Mouse (Mus musculus): Measurements from ENCODE around the gene Ak2. TPM values are rescaled to one million over a fixed set of nuclear protein-coding genes. Genes with fewer than 3 reads are reported as not detected.

The Ak2 gene
- polyA plus RNA-seq, 1 experiment from 2014 or later, result 81.6 TPM

DNA sequence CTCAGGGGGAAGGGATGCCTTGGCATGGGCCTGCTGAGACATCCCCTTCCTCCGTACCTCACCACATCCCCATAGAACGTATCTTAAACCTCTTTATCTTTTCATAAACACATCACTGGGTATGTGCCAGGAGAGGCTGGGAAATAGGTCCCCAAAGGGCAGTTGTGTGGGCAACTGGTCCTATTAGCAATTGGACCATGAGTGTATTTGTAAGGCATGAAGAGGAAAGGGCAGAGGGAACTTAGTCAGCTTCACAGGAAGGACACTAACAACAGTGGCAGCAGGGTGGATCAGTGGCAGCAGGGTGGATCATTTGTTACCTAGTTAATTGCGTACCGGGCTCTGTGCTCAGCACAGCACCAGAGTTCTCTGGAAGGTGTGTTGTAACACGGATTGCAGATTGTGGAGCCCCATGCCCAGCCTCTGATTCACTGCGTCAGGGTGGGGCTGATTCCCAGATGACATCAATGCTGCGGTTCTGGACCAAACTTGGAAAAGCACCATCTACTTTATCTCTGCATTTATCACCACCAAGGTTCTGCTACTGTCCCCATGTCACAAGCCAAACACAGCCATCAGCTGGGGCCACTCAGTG is 44.2 kb downstream of the Ak2 start:
- no peak overlapping the region for H3K27ac ChIP-seq (ENCODE audit: low read length)
- no peaks in the 10 kb centered on the region for H3K27me3 ChIP-seq (ENCODE audit: control insufficient read depth, insufficient read depth, low read depth, low read length)
- H3K9ac ChIP-seq (ENCODE audit: low read depth, low read length), result no peak overlapping the region
- no peaks in the 10 kb centered on the region for H3K9me3 ChIP-seq (replicated peaks; ENCODE audit: control insufficient read depth, low read length, poor library complexity, severe bottlenecking)
- no peak overlapping the region for H3K4me2 ChIP-seq (ENCODE audit: low read length)
- 74% methylated on average over 7 of the region's 7 CpGs for WGBS
- no peaks in the 10 kb centered on the region for H3K36me3 ChIP-seq (ENCODE audit: control insufficient read depth, insufficient read depth, low read length)
- H3K4me3 ChIP-seq (ENCODE audit: low read depth, low read length), result no peak overlapping the region
- ATAC-seq, result no peak
- no peaks in the 10 kb centered on the region for H3K4me1 ChIP-seq (ENCODE audit: control insufficient read depth, insufficient read depth, low read length)

DNA sequence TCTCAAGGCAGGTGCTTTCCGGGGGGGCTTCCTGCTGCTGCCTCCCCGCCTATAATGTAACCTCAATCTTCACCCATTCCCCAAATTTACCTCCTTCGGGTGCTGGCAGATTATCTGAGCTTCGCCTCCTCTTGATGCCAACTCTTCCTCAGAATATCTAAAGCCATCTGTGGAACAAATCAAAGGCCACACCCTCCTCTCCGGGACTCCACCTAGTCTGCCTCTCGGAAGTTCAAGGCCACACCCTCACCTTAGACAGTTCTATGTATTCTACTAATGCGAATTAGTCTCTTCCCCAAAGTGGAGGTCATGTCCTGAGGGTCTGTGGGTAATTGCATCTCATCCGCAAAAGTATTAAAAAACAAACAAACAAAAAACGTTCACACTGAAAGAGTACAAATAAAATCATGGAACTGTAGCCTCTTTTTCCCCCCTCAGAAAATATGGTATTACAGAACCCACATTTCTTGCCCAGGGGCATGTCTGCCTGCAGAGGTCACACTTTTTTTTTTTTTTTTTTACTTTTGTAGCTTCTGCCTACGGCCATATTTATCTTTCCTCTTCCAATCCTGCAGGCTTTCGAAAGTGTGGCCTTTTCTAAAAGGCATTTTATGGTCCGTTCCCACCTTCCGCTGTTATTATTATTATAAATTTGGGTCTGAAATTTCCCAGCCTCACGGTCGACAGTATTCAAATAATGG is 56.1 kb downstream of the Ak2 start:
- WGBS, result 17% methylated on average over 15 of the region's 15 CpGs
- Histone ChIP-seq H3K27ac (ENCODE audit: low read length) (peak overlapping the region; percentile 93), H3K27me3 (ENCODE audit: control insufficient read depth, insufficient read depth, low read depth, low read length) (no peaks in the 10 kb centered on the region), H3K36me3 (ENCODE audit: control insufficient read depth, insufficient read depth, low read length) (no peaks in the 10 kb centered on the region), H3K4me2 (ENCODE audit: low read length) (peak overlapping the region; percentile 58), H3K9ac (ENCODE audit: low read depth, low read length) (peak overlapping the region; percentile 63), H3K4me1 (ENCODE audit: control insufficient read depth, insufficient read depth, low read length) (peaks cover 17% of the 10 kb centered on the region), H3K4me3 (ENCODE audit: low read depth, low read length) (peak overlapping the region; percentile 51), H3K9me3 (replicated peaks; ENCODE audit: control insufficient read depth, low read length, poor library complexity, severe bottlenecking) (no peaks in the 10 kb centered on the region)
- no peak for ATAC-seq

DNA sequence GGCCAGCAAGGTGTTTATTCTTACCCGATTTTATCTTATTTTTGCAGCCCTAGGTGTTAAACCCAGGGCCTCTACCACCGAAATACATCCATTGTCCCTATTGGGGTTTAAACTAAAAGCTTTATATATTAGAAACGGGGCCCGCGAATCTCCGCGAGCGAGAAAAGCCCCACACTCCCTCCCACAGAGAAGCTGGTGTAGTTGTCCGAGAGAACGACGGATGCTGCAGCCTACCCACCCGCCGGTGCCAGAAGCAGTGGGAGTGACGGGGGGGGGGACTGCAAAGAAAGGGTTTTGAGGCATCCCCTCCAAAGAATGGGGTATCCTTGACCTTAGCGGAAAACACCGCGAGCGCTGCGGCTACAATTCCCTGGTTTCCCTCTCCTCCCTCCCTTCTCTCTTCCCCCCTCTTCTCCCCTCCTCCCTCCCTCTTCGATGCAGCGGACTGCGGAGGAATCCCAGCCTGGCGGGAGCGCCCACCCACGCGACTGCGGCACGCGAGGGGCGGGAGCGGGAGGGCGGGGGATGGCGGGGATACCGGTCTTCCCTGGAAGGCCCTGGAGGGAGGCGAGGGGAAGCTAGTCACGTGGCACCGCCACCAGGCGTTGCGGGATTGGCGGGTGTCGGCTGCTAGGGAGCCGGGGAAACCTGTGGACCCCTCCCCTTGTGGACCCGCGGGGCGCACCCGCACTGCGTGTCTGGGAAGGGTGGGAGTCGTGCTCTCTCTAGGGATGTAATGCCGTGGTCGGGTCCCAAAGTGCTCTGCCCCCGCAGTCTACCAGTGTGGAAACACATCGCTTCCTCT is 56.9 kb downstream of the Ak2 start:
- no peaks in the 10 kb centered on the region for H3K9me3 ChIP-seq (replicated peaks; ENCODE audit: control insufficient read depth, low read length, poor library complexity, severe bottlenecking)
- WGBS, result under 1% methylated on average over 51 of the region's 52 CpGs
- H3K36me3 ChIP-seq (ENCODE audit: control insufficient read depth, insufficient read depth, low read length), result no peaks in the 10 kb centered on the region
- peak overlapping the region; percentile 51 for H3K4me3 ChIP-seq (ENCODE audit: low read depth, low read length)
- H3K27ac ChIP-seq (ENCODE audit: low read length), result peak overlapping the region; percentile 93
- ATAC-seq, result peak; percentile 92
- H3K9ac ChIP-seq (ENCODE audit: low read depth, low read length), result peak overlapping the region; percentile 63
- H3K4me2 ChIP-seq (ENCODE audit: low read length), result peak overlapping the region; percentile 58
- no peaks in the 10 kb centered on the region for H3K27me3 ChIP-seq (ENCODE audit: control insufficient read depth, insufficient read depth, low read depth, low read length)
- peaks cover 17% of the 10 kb centered on the region for H3K4me1 ChIP-seq (ENCODE audit: control insufficient read depth, insufficient read depth, low read length)

DNA sequence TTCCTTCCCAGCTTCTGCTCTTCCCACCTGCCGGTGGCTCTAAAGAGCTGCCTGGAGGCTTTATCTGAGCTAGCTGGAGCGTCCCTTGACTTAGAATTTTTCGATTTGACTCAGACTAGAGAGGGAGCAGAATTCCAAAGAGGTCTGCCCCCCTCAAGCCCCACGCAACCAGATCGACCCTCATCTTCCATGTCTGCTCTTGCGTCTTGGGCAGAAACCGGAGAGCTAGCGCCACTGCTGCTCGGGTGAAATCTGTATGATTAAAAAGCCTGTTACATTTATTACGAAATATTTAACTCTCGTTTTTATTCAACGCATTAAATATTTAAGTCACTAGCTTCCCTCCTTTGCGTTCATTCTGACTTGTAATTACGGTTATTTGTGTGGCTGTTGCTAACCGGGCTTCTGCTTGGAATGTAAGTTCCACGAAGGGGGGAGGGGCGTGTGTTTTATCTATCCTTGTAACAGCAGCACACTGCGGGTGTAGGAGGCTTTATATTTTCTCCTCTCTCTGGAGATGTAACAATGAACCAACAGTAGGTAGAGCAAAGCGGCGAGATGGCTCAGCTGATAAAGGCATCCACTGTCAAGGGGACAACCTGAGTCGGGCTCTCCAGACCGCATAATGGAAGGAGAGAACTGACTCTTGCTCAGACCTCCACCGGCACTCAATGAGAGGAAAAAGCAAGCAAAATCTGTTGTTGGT is 57.7 kb downstream of the Ak2 start:
- peak overlapping the region; percentile 63 for H3K9ac ChIP-seq (ENCODE audit: low read depth, low read length)
- peaks cover 17% of the 10 kb centered on the region for H3K4me1 ChIP-seq (ENCODE audit: control insufficient read depth, insufficient read depth, low read length)
- H3K9me3 ChIP-seq (replicated peaks; ENCODE audit: control insufficient read depth, low read length, poor library complexity, severe bottlenecking), result no peaks in the 10 kb centered on the region
- H3K4me3 ChIP-seq (ENCODE audit: low read depth, low read length), result peak overlapping the region; percentile 51
- H3K27ac ChIP-seq (ENCODE audit: low read length), result peak overlapping the region; percentile 93
- WGBS, result 2% methylated on average over 23 of the region's 23 CpGs
- H3K36me3 ChIP-seq (ENCODE audit: control insufficient read depth, insufficient read depth, low read length), result no peaks in the 10 kb centered on the region
- no peaks in the 10 kb centered on the region for H3K27me3 ChIP-seq (ENCODE audit: control insufficient read depth, insufficient read depth, low read depth, low read length)
- peak; percentile 59; the same call in 1 of the 2 replicates for ATAC-seq
- peak overlapping the region; percentile 58 for H3K4me2 ChIP-seq (ENCODE audit: low read length)

DNA sequence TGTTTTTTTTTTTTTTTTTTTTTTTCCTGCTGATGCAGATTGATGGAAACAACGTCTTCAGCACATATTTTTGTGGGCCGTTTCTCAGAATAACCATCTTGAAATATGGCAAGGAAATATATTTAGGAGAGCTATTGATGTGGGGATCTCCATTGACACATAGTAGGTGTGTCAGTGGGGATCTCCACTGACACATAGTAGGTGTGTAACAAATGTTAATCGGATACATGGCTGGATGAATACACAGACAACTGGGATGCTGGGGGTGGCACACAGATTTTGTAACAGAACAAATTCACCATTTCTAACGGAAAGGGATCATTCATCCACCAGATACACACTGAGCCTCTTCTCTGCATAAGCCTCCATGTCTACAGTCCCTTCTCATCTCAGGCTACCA is 58.6 kb downstream of the Ak2 start:
- no peaks in the 10 kb centered on the region for H3K9me3 ChIP-seq (replicated peaks; ENCODE audit: control insufficient read depth, low read length, poor library complexity, severe bottlenecking)
- ATAC-seq, result no peak
- WGBS, result 70% methylated on average over 4 of the region's 4 CpGs
- no peaks in the 10 kb centered on the region for H3K36me3 ChIP-seq (ENCODE audit: control insufficient read depth, insufficient read depth, low read length)
- no peaks in the 10 kb centered on the region for H3K27me3 ChIP-seq (ENCODE audit: control insufficient read depth, insufficient read depth, low read depth, low read length)
- peaks cover 17% of the 10 kb centered on the region for H3K4me1 ChIP-seq (ENCODE audit: control insufficient read depth, insufficient read depth, low read length)
- H3K9ac ChIP-seq (ENCODE audit: low read depth, low read length), result no peak overlapping the region; the same call in 1 of the 2 replicates
- no peak overlapping the region for H3K4me3 ChIP-seq (ENCODE audit: low read depth, low read length)
- peak overlapping the region; percentile 58; the same call in 1 of the 2 replicates for H3K4me2 ChIP-seq (ENCODE audit: low read length)
- peak overlapping the region; percentile 93 for H3K27ac ChIP-seq (ENCODE audit: low read length)

DNA sequence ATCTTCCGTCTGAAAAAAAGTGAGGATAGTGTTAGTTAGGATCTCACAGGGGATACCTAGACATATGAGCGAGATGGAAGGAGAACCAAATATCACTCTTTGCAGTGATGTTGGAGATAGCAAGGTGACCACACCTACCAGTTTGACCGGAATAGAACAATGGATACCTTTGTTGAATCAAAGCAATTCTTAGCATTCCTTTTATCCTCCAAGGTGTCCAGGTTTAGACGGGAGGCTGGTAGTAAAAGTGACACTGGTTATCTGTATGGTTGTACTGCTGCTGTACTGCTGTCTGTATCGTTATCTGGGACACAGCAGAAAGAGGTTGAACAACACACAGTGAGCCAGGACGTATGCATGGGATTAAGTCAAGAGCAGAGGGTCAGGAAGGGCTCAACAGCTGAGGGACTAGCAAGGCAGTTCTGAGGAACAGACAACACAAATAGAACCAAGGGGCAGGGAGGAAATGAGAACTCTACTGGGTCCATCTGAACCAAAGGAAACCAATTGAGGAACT is 59.2 kb downstream of the Ak2 start:
- Histone ChIP-seq H3K9ac (ENCODE audit: low read depth, low read length) (no peak overlapping the region), H3K36me3 (ENCODE audit: control insufficient read depth, insufficient read depth, low read length) (no peaks in the 10 kb centered on the region), H3K4me3 (ENCODE audit: low read depth, low read length) (no peak overlapping the region), H3K4me1 (ENCODE audit: control insufficient read depth, insufficient read depth, low read length) (peaks cover 17% of the 10 kb centered on the region), H3K27me3 (ENCODE audit: control insufficient read depth, insufficient read depth, low read depth, low read length) (no peaks in the 10 kb centered on the region), H3K4me2 (ENCODE audit: low read length) (no peak overlapping the region), H3K27ac (ENCODE audit: low read length) (no peak overlapping the region; the same call in 1 of the 2 replicates), H3K9me3 (replicated peaks; ENCODE audit: control insufficient read depth, low read length, poor library complexity, severe bottlenecking) (no peaks in the 10 kb centered on the region)
- no peak for ATAC-seq
- WGBS, result 75% methylated on average over 6 of the region's 6 CpGs

DNA sequence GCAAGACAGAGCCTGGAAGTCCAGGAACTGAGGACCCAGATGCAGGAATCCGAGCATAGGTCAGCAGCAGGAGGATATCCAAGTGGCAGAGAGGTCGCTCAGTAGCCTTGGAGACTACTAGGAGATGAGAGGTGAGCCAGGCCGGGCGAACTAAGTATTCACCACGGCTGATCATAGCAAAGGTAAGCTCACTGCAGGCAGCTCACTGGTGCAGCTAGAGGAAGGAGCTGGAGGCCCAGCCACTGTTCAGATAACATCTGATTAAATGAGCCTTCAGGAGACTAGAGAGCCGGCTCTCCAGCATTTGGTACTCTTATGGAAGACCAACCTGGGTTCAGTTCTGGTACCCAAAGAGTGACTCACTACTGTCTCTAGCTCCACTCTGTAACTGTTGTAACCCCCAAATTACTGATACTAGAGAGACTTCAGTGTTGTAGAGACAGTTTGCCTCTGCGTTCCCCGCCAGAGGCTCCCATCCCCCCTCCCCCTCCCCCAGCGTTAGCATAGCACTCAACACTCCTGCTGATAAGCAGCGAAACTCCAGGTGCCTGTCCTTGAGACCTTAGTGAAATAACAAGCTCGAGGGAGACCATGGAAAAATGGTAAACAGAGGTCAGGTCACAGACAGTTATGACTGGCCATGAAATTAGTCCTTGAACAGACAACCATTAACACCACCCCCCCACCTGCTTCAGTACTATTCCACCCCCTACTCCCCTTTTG is 59.9 kb downstream of the Ak2 start:
- Histone ChIP-seq H3K27me3 (ENCODE audit: control insufficient read depth, insufficient read depth, low read depth, low read length) (no peaks in the 10 kb centered on the region), H3K4me2 (ENCODE audit: low read length) (no peak overlapping the region), H3K4me1 (ENCODE audit: control insufficient read depth, insufficient read depth, low read length) (peaks cover 17% of the 10 kb centered on the region), H3K27ac (ENCODE audit: low read length) (no peak overlapping the region), H3K9me3 (replicated peaks; ENCODE audit: control insufficient read depth, low read length, poor library complexity, severe bottlenecking) (no peaks in the 10 kb centered on the region), H3K9ac (ENCODE audit: low read depth, low read length) (no peak overlapping the region), H3K4me3 (ENCODE audit: low read depth, low read length) (no peak overlapping the region), H3K36me3 (ENCODE audit: control insufficient read depth, insufficient read depth, low read length) (no peaks in the 10 kb centered on the region)
- 39% methylated on average over 11 of the region's 11 CpGs for WGBS
- no peak for ATAC-seq

DNA sequence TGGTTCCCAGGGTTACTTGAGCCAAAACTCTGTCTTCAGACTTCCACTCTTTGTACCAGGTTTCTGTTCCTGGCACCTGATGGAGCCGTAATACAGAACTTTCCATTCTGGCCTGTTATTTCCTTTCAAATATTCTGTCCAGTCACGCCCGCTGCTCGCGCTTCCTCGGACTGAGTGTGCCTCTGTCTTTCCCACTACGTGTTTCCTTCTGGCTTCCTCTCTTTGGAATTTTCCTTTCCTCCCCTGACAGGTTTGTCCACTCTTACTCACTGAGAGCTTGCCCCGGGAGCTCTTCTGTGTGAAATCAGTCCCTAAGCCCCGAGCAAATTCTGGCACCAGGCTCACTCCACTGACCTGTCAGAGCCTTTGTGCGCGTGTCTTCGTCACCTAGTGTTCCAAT is 63.0 kb downstream of the Ak2 start:
- 95% methylated on average over 12 of the region's 12 CpGs for WGBS
- Histone ChIP-seq H3K9me3 (replicated peaks; ENCODE audit: control insufficient read depth, low read length, poor library complexity, severe bottlenecking) (no peaks in the 10 kb centered on the region), H3K4me3 (ENCODE audit: low read depth, low read length) (no peak overlapping the region), H3K4me2 (ENCODE audit: low read length) (no peak overlapping the region), H3K36me3 (ENCODE audit: control insufficient read depth, insufficient read depth, low read length) (no peaks in the 10 kb centered on the region), H3K9ac (ENCODE audit: low read depth, low read length) (no peak overlapping the region), H3K4me1 (ENCODE audit: control insufficient read depth, insufficient read depth, low read length) (peaks cover 10% of the 10 kb centered on the region), H3K27me3 (ENCODE audit: control insufficient read depth, insufficient read depth, low read depth, low read length) (no peaks in the 10 kb centered on the region), H3K27ac (ENCODE audit: low read length) (no peak overlapping the region)
- ATAC-seq, result no peak

Data from midbrain, embryonic 16.5 days (tissue).